Mouse (Mus musculus): ENCODE results near the gene Srpk1. TPM values are rescaled to one million over a fixed set of nuclear protein-coding genes. Genes with fewer than 3 reads are reported as not detected.
A peak's percentile ranks its signal among the peaks of the same experiment; 100 is the strongest.

The Srpk1 gene
- total RNA-seq, 2 experiments from 2014 or later: 79.5 to 87.7 TPM

DNA sequence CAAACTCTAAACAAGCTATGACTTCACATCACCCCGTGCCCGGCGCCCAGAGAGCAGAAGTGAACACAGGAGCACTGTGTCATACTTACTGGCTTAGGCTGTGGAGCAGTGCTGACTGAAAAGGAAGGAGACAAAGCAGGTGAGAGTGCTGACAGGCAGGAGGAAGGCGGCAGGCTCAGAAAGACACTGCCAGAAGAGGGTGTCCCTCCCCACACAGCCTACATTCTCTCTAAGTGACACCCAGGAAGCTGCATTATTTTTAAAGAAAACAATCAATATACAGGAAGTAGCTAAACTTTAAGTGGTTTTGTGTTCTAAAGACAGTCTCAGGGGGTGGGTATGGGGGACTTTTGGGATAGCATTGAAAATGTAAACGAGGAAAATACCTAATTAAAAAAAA is 21.7 kb downstream of the Srpk1 start:
- DNase-seq (ENCODE audit: low spot score in 2 of 2): no peak
- TF ChIP-seq CTCF (conservative IDR thresholded peaks at IDR 0.05): no peak
- Histone ChIP-seq H3K4me3 (no peak overlapping the region), H3K27ac (no peak overlapping the region)

DNA sequence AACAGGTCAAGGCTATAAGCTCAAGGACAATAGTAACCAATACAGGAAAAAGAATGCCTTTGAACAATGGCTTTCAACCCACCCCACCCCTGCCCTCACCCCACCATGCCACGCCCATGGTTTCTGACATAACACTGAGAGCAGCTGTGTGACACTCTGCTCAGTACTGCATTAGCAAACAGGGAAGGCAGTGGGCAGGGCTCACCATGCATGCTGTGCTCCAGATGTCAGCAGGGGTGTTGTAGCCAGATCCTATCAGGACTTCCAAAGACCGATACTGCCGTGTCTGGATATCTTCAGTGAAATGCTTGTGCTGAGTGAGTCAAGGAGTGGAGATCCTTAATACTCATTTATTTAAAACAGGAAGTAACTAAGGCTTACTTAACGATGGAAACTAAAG is 28.5 kb downstream of the Srpk1 start:
- no peak for DNase-seq (ENCODE audit: low spot score in 2 of 2)
- TF ChIP-seq CTCF (conservative IDR thresholded peaks at IDR 0.05): no peak
- Histone ChIP-seq H3K27ac (no peak overlapping the region), H3K4me3 (no peak overlapping the region)

DNA sequence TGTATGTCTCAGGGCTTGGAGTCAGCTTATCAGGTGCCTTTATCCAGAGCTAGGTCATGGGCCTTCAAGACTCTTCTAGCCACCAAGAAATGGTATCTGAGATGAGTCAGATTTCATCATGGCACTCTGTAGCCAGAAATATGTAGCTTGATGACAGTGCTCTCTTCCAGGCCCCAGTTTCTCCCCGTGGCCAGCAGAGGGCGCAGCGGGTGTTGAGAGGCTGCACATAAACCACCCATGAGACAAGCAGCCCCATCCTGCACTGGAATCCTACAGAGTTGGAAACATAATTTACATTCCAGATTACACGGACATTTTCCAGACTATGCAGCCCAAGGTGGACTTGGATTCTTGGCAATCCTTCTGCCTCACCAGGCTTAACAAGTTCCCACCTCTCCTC is 29.5 kb downstream of the Srpk1 start:
- peak; percentile 77 to 83 for DNase-seq (ENCODE audit: low spot score in 2 of 2)
- H3K27ac ChIP-seq: no peak overlapping the region
- no peak overlapping the region for H3K4me3 ChIP-seq
- TF ChIP-seq CTCF (conservative IDR thresholded peaks at IDR 0.05): peak; percentile 96

DNA sequence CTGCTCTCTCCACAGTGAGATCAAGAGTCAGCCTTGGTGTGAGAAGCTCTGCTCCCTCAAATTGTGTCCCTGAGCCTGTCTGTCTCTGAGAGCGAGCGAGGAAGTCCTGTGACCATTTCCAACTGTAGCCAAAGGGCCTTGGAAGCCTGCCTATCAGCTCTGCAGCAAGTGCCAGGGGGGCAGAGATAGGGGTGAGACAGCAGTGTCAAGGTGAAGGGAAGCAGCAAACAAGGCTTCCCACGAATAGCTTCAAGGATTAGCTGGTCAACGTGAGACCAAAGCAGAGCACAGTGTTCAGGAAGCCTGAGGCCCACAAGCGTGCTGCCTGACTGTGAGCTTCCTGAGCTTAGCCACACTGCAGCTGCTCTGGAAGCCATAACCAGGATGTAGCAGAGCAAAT is 31.0 kb downstream of the Srpk1 start:
- H3K27ac ChIP-seq: no peak overlapping the region
- no peak for TF ChIP-seq CTCF (conservative IDR thresholded peaks at IDR 0.05)
- no peak overlapping the region for H3K4me3 ChIP-seq
- DNase-seq (ENCODE audit: low spot score in 2 of 2): no peak

DNA sequence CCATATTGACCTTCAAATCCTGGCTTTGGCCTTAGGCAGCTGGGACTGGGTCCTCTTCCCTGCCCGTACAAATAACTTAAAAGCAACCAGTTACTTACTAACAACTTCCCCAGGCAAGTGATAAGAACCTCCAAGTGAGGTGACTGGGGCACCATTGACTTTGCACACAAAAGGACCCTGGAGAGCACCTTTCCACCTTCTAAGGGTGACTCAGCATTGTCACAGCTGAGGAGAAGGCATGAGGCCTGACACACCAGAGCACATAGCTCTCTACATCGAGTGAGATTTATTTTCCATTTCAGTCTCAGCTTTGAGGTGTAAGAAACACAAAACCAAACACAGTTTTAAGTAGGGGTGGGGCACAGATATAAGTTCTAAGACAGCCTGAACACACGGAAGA is 31.9 kb downstream of the Srpk1 start:
- DNase-seq (ENCODE audit: low spot score in 2 of 2): no peak
- TF ChIP-seq CTCF (conservative IDR thresholded peaks at IDR 0.05): no peak
- no peak overlapping the region for H3K4me3 ChIP-seq
- H3K27ac ChIP-seq: peak overlapping the region; percentile 10; the same call in 1 of the 2 replicates

- TF ChIP-seq CTCF (conservative IDR thresholded peaks at IDR 0.05): no peak
- Histone ChIP-seq H3K4me3 (no peak overlapping the region), H3K27ac (no peak overlapping the region)
- DNase-seq (ENCODE audit: low spot score in 2 of 2): no peak
These were observed 33.9 kb downstream of the Srpk1 start for GRCm38 (mm10) chr17:28588591-28588990.

GRCm38 (mm10) chr17:28586509-28586908 is 36.0 kb downstream of the Srpk1 start:
- H3K4me3 ChIP-seq: no peak overlapping the region
- TF ChIP-seq CTCF (conservative IDR thresholded peaks at IDR 0.05): no peak
- no peak overlapping the region for H3K27ac ChIP-seq
- no peak for DNase-seq (ENCODE audit: low spot score in 2 of 2)

DNA sequence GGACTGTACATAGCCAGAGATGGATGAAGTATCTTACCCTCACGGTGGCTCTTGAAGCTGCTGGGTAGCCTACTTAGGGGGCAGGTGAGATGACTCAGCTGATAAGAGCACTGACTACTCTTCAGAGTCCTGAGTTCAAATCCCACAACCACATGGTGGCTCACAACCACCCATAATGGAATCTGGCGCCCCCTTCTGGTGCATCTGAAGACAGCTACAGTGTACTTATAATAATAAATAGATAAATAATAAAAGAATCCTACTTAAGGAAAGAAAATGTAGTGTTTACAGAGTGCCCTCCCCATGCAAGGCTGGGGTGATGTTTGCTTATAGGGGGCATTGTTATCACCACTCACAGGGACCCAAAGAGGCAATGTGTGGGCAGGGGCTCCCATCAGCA is 41.5 kb downstream of the Srpk1 start:
- no peak overlapping the region for H3K27ac ChIP-seq
- no peak for DNase-seq (ENCODE audit: low spot score in 2 of 2)
- peak; percentile 58 for TF ChIP-seq CTCF (conservative IDR thresholded peaks at IDR 0.05)

DNA sequence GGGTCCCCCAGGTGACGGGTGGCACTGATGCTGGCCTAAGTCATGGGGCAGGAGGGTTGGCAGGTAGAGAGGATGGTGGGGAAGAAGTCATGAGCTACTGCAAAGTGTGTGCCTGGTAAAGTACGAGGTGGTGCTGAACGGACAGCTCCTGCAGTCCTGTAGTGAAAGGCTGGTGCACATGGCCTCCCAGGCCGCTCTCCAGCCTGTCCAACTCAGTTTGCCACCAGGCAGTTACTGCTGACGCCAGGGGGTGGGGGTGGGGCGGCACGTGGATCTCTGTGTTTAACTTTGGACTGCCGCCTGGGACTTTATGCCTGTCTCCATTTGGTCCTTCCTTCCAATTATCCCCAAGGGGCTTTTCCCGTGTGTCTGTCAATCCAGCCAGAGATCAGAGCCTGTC is 42.1 kb downstream of the Srpk1 start:
- no peak overlapping the region for H3K27ac ChIP-seq
- no peak for TF ChIP-seq CTCF (conservative IDR thresholded peaks at IDR 0.05)
- DNase-seq (ENCODE audit: low spot score in 2 of 2): no peak

More for the DNA sequence above, 41.5 kb downstream of the Srpk1 start:
- H3K4me3 ChIP-seq: no peak overlapping the region

GRCm38 (mm10) chr17:28575244-28576125 is 47.0 kb downstream of the Srpk1 start, which contains the start of gene Lhfpl5:
Gene Lhfpl5, plus strand, starts transcription at chr17:28575641.
- H3K27ac ChIP-seq: no peak within 1 kb of the TSS
- H3K4me3 ChIP-seq: peak within 1 kb of the TSS; percentile 45
- TF ChIP-seq CTCF (conservative IDR thresholded peaks at IDR 0.05): no peak
- DNase-seq (ENCODE audit: low spot score in 2 of 2): no peak

More for the DNA sequence above, 42.1 kb downstream of the Srpk1 start:
- H3K4me3 ChIP-seq: no peak overlapping the region

GRCm38 (mm10) chr17:28572941-28573340 is 49.6 kb downstream of the Srpk1 start:
- Histone ChIP-seq H3K4me3 (no peak overlapping the region), H3K27ac (no peak overlapping the region)
- DNase-seq (ENCODE audit: low spot score in 2 of 2): no peak
- TF ChIP-seq CTCF (conservative IDR thresholded peaks at IDR 0.05): no peak

- Histone ChIP-seq H3K27ac (no peak overlapping the region), H3K4me3 (no peak overlapping the region)
- no peak for DNase-seq (ENCODE audit: low spot score in 2 of 2)
- TF ChIP-seq CTCF (conservative IDR thresholded peaks at IDR 0.05): no peak
These were observed 50.0 kb downstream of the Srpk1 start for GRCm38 (mm10) chr17:28572521-28572920.

DNA sequence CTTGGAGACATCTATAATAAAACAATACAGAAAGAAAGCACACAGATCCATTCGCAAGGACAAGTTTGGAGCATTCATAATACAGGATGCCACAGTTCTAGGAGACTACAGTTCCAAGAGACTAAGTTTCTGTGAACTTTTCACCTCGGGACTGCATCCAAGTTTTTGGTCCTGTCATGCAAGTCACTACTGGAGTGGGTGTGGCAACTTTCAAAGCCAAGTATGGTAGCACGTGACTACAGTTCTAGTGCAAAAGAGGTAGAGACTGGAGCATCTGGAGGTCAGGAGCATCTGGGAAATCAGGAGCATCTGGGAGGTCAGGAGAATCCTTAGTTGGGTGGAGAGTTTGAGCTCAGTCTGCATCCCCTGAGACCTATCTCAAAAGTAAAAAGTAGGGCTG is 50.6 kb downstream of the Srpk1 start:
- Histone ChIP-seq H3K27ac (no peak overlapping the region), H3K4me3 (no peak overlapping the region)
- no peak for DNase-seq (ENCODE audit: low spot score in 2 of 2)
- TF ChIP-seq CTCF (conservative IDR thresholded peaks at IDR 0.05): no peak

- DNase-seq (ENCODE audit: low spot score in 2 of 2): no peak
- no peak for TF ChIP-seq CTCF (conservative IDR thresholded peaks at IDR 0.05)
- Histone ChIP-seq H3K27ac (no peak overlapping the region), H3K4me3 (no peak overlapping the region)
These were observed 55.0 kb downstream of the Srpk1 start for GRCm38 (mm10) chr17:28567541-28567940.
